Mouse (Mus musculus) heart, adult 2 months (tissue): Measurements from ENCODE around the gene Dip2c. TPM values are rescaled to one million over a fixed set of nuclear protein-coding genes. Genes with fewer than 3 reads are reported as not detected.

Experiments used
- DNase-seq, 2 experiments: peaks; one replicate each; pipeline ENCODE4 v3.0.0; 2021
- H3K27ac ChIP-seq: fragments of 200-600 bp; 2 replicates; pipeline ENCODE4 v1.8.1; 2022
- H3K27me3 ChIP-seq: fragments of 200-500 bp; 2 replicates; pipeline ENCODE4 v1.6.1; 2012; ENCODE audit warnings: mild to moderate bottlenecking, low read length, inconsistent platforms, mixed read lengths; ENCODE audit not compliant: control insufficient read depth, insufficient read depth
- H3K36me3 ChIP-seq: fragments of 200-500 bp; 2 replicates; pipeline ENCODE4 v1.6.1; 2012; ENCODE audit warnings: low read length, inconsistent platforms; ENCODE audit not compliant: control insufficient read depth, insufficient read depth
- H3K4me1 ChIP-seq: fragments of 200-500 bp; 2 replicates; pipeline ENCODE4 v1.6.1; 2011; ENCODE audit warnings: low read length; ENCODE audit not compliant: control insufficient read depth, insufficient read depth
- H3K4me3 ChIP-seq: fragments of 200-600 bp; 2 replicates; pipeline ENCODE4 v1.8.1; 2022
- H3K79me2 ChIP-seq: fragments of 200-500 bp; replicated peaks from 2 replicates; pipeline ENCODE4 v1.6.1; 2012; ENCODE audit warnings: mild to moderate bottlenecking, inconsistent platforms, low read length, moderate library complexity, mixed read lengths; ENCODE audit not compliant: control insufficient read depth, insufficient read depth
- H3K9ac ChIP-seq: fragments of 200-500 bp; 2 replicates; pipeline ENCODE4 v1.6.1; 2012; ENCODE audit warnings: low read depth, mild to moderate bottlenecking, control low read depth, inconsistent platforms, low read length, mixed read lengths
- CTCF ChIP-seq: fragments of 200-600 bp; IDR thresholded peaks from 2 replicates; pipeline ENCODE4 v1.8.1; 2022; ENCODE audit warnings: antibody characterized with exemption, mild to moderate bottlenecking, moderate library complexity
- EP300 ChIP-seq: fragments of 200-500 bp; IDR thresholded peaks from 2 replicates; pipeline ENCODE4 v1.6.1; 2011; ENCODE audit warnings: low read depth, low read length, control low read depth; ENCODE audit not compliant: insufficient read depth
- POLR2A ChIP-seq: fragments of 200-500 bp; IDR thresholded peaks from 2 replicates; pipeline ENCODE4 v1.6.1; 2011; ENCODE audit warnings: mild to moderate bottlenecking, low read depth, low read length, control low read depth; ENCODE audit not compliant: insufficient read depth
- WGBS: fragments of 180-500 bp; shearing (Covaris S2); methylation state at CpG from one replicate; pipeline ENCODE4 v1.1.7; 2018; 5-methylcytosine and 5-hydroxymethylcytosine counted together
- intact Hi-C: fragments of 180-260 bp; cut with DNase I; formaldehyde crosslinking; loops from one replicate; pipeline ENCODE4 v1.15.1; 2025
- polyA plus RNA-seq: library from polyadenylated mRNA; depleted of rRNA; stranded (reverse); fragments of >200 nt; gene quantifications from 2 replicates; pipeline ENCODE4 v1.2.3, GENCODE M21; 2012
- total RNA-seq, 2 experiments: library from RNA; stranded (reverse); gene quantifications; 2 replicates each; pipeline ENCODE4 v1.2.3; 2021

Dip2c gene
- total and polyA plus RNA-seq, 3 experiments: 19.1 to 43.7 (median 36.3) TPM

GRCm38 (mm10) chr13:9390204-9390804, 114.0 kb downstream of the Dip2c start:
- 36% methylated on average over 5 of the region's 5 CpGs for WGBS
- no peaks in the 10 kb centered on the region; the same call in 1 of the 2 replicates for H3K36me3 ChIP-seq

GRCm38 (mm10) chr13:9393470-9393869, 117.1 kb downstream of the Dip2c start:
- peaks cover 1% of the 10 kb centered on the region for H3K79me2 ChIP-seq
- intact Hi-C loops: no loop called here
- 85% methylated on average over 3 of the region's 3 CpGs for WGBS
- no peaks in the 10 kb centered on the region; the same call in 1 of the 2 replicates for H3K36me3 ChIP-seq
- no peak for DNase-seq
- TF ChIP-seq POLR2A: no peak
- TF ChIP-seq CTCF: no peak
- TF ChIP-seq EP300: no peak
- H3K4me1 ChIP-seq: peaks cover 1% of the 10 kb centered on the region
- H3K27ac ChIP-seq: no peak overlapping the region
- H3K27me3 ChIP-seq: no peaks in the 10 kb centered on the region
- no peak overlapping the region for H3K4me3 ChIP-seq
- no peak overlapping the region for H3K9ac ChIP-seq

More at GRCm38 (mm10) chr13:9390204-9390804, 114.0 kb downstream of the Dip2c start:
- Histone ChIP-seq H3K4me3 (no peak overlapping the region), H3K27ac (no peak overlapping the region), H3K9ac (no peak overlapping the region), H3K4me1 (no peaks in the 10 kb centered on the region; the same call in none of the 2 replicates), H3K79me2 (peaks cover 1% of the 10 kb centered on the region), H3K27me3 (no peaks in the 10 kb centered on the region)
- intact Hi-C loops: no loop called here
- DNase-seq: no peak
- no peak for TF ChIP-seq POLR2A
- no peak for TF ChIP-seq EP300
- no peak for TF ChIP-seq CTCF

- TF ChIP-seq CTCF (no peak), POLR2A (no peak), EP300 (no peak)
- H3K79me2 ChIP-seq: no peaks in the 10 kb centered on the region
- intact Hi-C loops: no loop called here
- H3K27me3 ChIP-seq: no peaks in the 10 kb centered on the region
- no peak for DNase-seq
- H3K36me3 ChIP-seq: no peaks in the 10 kb centered on the region; the same call in 1 of the 2 replicates
- peaks cover 1% of the 10 kb centered on the region for H3K4me1 ChIP-seq
- WGBS: 64% methylated on average over 1 of the region's 1 CpGs
- H3K4me3 ChIP-seq: no peak overlapping the region
- H3K27ac ChIP-seq: no peak overlapping the region
- H3K9ac ChIP-seq: no peak overlapping the region
Observed at GRCm38 (mm10) chr13:9395286-9395685, 119.0 kb downstream of the Dip2c start.

- Histone ChIP-seq H3K79me2 (peaks cover 2% of the 10 kb centered on the region; the same call in 1 of the 2 replicates), H3K4me3 (no peak overlapping the region), H3K27me3 (no peaks in the 10 kb centered on the region), H3K9ac (no peak overlapping the region), H3K4me1 (peaks cover 1% of the 10 kb centered on the region), H3K27ac (no peak overlapping the region), H3K36me3 (no peaks in the 10 kb centered on the region; the same call in 1 of the 2 replicates)
- DNase-seq: no peak
- 64% methylated on average over 1 of the region's 1 CpGs for WGBS
- intact Hi-C loops: no loop called here
- TF ChIP-seq EP300: no peak
- TF ChIP-seq POLR2A: no peak
- TF ChIP-seq CTCF: no peak
Observed at GRCm38 (mm10) chr13:9398846-9399245, 122.5 kb downstream of the Dip2c start.

GRCm38 (mm10) chr13:9405399-9405798, 129.1 kb downstream of the Dip2c start:
- TF ChIP-seq POLR2A (no peak), CTCF (no peak), EP300 (no peak)
- intact Hi-C loops: no loop called here
- H3K27ac ChIP-seq: no peak overlapping the region
- peaks cover 2% of the 10 kb centered on the region for H3K79me2 ChIP-seq
- H3K9ac ChIP-seq: no peak overlapping the region
- H3K4me3 ChIP-seq: no peak overlapping the region
- no peak for DNase-seq
- WGBS: 64% methylated on average over 1 of the region's 1 CpGs
- H3K4me1 ChIP-seq: peaks cover 2% of the 10 kb centered on the region; the same call in 1 of the 2 replicates
- H3K36me3 ChIP-seq: no peaks in the 10 kb centered on the region; the same call in 1 of the 2 replicates
- no peaks in the 10 kb centered on the region for H3K27me3 ChIP-seq

- TF ChIP-seq POLR2A: no peak
- TF ChIP-seq EP300: no peak
- TF ChIP-seq CTCF: no peak
- Histone ChIP-seq H3K79me2 (peaks cover 2% of the 10 kb centered on the region; the same call in 1 of the 2 replicates), H3K4me3 (no peak overlapping the region), H3K4me1 (peaks cover 3% of the 10 kb centered on the region; the same call in 1 of the 2 replicates), H3K27me3 (no peaks in the 10 kb centered on the region), H3K27ac (no peak overlapping the region), H3K9ac (no peak overlapping the region), H3K36me3 (no peaks in the 10 kb centered on the region; the same call in 1 of the 2 replicates)
- no peak for DNase-seq
- intact Hi-C loops: no loop called here
- WGBS: 96% methylated on average over 4 of the region's 4 CpGs
Observed at GRCm38 (mm10) chr13:9408983-9409382, 132.7 kb downstream of the Dip2c start.
